Mouse (Mus musculus) midbrain, embryonic 12.5 days (tissue): ENCODE measurements around the gene Mfsd4b4. TPM values are rescaled to one million over a fixed set of nuclear protein-coding genes. Genes with fewer than 3 reads are reported as not detected.

Experiments
- ATAC-seq: fragments of 200-750 bp; cut with Nextera tagmentation; 2 replicates; pipeline ENCODE4 v1.8.0; 2017; ENCODE audit warnings: low read depth, moderate TSS enrichment, moderate library complexity; ENCODE audit not compliant: low FRiP score
- H3K27ac ChIP-seq: fragments of 300-500 bp; sonication (generic); replicated peaks from 2 replicates; pipeline ENCODE4 v1.5.1; 2016; ENCODE audit warnings: mild to moderate bottlenecking
- H3K27me3 ChIP-seq: fragments of 300-500 bp; sonication (generic); 2 replicates; pipeline ENCODE4 v1.6.1; 2016; ENCODE audit warnings: mild to moderate bottlenecking
- H3K36me3 ChIP-seq: fragments of 300-500 bp; sonication (generic); 2 replicates; pipeline ENCODE4 v1.6.1; 2016
- H3K4me1 ChIP-seq: fragments of 300-500 bp; sonication (generic); 2 replicates; pipeline ENCODE4 v1.6.1; 2016
- H3K4me2 ChIP-seq: fragments of 300-500 bp; sonication (generic); replicated peaks from 2 replicates; pipeline ENCODE4 v1.6.1; 2016; ENCODE audit warnings: mild to moderate bottlenecking, moderate library complexity
- H3K4me3 ChIP-seq: fragments of 300-500 bp; sonication (generic); 2 replicates; pipeline ENCODE4 v1.5.1; 2016; ENCODE audit warnings: mild to moderate bottlenecking
- H3K9ac ChIP-seq: fragments of 300-500 bp; sonication (generic); replicated peaks from 2 replicates; pipeline ENCODE4 v1.6.1; 2016; ENCODE audit warnings: mild to moderate bottlenecking, moderate library complexity
- H3K9me3 ChIP-seq: fragments of 300-500 bp; sonication (generic); 2 replicates; pipeline ENCODE4 v1.6.1; 2016; ENCODE audit warnings: mild to moderate bottlenecking
- WGBS: fragments of 180-500 bp; shearing (Covaris S2); methylation state at CpG from one replicate; pipeline ENCODE4 v1.1.7; 2016; 5-methylcytosine and 5-hydroxymethylcytosine counted together
- polyA plus RNA-seq: library from polyadenylated mRNA; unstranded; fragments of >200 nt; fragmentation: Nextera tagmentation; extraction: Ambion mirVana; gene quantifications from 2 replicates; pipeline ENCODE4 v1.2.1, GENCODE M21; 2016

Mfsd4b4 gene
- polyA plus RNA-seq, 1 experiment from 2014 or later = 4.5 TPM

GRCm38 (mm10) chr10:39888621-39889020 lies 10.4 kb downstream of the Mfsd4b4 start:
- 78% methylated on average over 3 of the region's 3 CpGs for WGBS
- Histone ChIP-seq H3K27me3 (no peaks in the 10 kb centered on the region), H3K36me3 (0 out of 2 replicates have a peak, but pooled peaks cover 4% of the 10 kb centered on the region)

DNA sequence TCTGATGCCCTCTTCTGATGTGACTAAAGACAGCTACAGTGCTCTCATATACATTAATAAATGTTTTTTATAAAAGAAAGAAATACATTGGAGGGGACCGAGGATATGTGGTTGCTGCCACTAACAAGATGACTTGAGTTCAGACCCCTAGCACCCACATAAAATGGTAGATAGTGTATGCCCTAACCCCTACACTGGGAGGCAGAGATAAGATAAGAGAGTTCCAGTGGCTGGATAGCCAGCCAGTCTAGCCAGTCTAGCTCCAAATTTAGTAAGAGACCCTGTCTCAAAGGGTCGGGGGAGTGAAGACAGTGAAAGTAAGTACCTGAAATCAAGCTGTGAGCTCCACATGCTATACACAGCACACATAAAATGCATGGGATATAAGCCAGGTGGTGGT lies 33.5 kb downstream of the Mfsd4b4 start:
- Histone ChIP-seq H3K27me3 (no peaks in the 10 kb centered on the region), H3K4me1 (no peaks in the 10 kb centered on the region), H3K9me3 (no peaks in the 10 kb centered on the region), H3K4me2 (no peak overlapping the region), H3K36me3 (peaks cover 61% of the 10 kb centered on the region), H3K9ac (no peak overlapping the region), H3K27ac (no peak overlapping the region), H3K4me3 (no peak overlapping the region)
- 92% methylated on average over 2 of the region's 2 CpGs for WGBS
- no peak for ATAC-seq

More at GRCm38 (mm10) chr10:39888621-39889020, 10.4 kb downstream of the Mfsd4b4 start:
- Histone ChIP-seq H3K4me2 (no peak overlapping the region), H3K4me1 (no peaks in the 10 kb centered on the region), H3K27ac (no peak overlapping the region), H3K9ac (no peak overlapping the region), H3K9me3 (no peaks in the 10 kb centered on the region), H3K4me3 (no peak overlapping the region)
- no peak for ATAC-seq

DNA sequence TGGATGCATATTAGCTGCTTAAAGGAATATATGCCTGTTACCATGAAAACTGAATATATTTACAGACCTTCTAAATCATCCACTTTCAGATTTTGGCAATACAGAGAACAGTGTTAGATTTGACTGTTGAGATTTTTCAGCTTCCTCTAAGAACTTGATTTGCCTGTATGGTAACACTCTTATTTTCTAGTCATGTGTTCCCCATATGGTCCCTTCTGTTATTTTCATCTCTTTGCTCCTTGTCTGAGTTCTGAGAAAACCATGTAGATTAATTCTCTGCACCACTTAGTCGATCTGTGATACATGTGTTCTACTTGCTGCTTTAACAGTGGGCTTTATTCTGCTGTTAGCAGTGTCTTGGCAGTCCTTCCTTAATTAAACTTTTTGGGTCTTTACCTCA lies 56.4 kb downstream of the Mfsd4b4 start:
- Histone ChIP-seq H3K4me1 (no peaks in the 10 kb centered on the region), H3K4me3 (no peak overlapping the region), H3K9ac (no peak overlapping the region), H3K9me3 (no peaks in the 10 kb centered on the region), H3K36me3 (peaks cover 41% of the 10 kb centered on the region), H3K4me2 (no peak overlapping the region), H3K27ac (no peak overlapping the region), H3K27me3 (no peaks in the 10 kb centered on the region)
- no peak for ATAC-seq
- WGBS = 84% methylated on average over 1 of the region's 1 CpGs

Other genes starting within 250 kb of the Mfsd4b4 start
- gene Rev3l, start 167.1 kb downstream of the Mfsd4b4 start, polyA plus RNA-seq = 20.7 and 20.8 TPM in 2 replicates
- not detected in 2 replicates for gene Mfsd4b2, start 27.7 kb upstream of the Mfsd4b4 start, polyA plus RNA-seq
- gene Mfsd4b3, start 60.9 kb upstream of the Mfsd4b4 start, polyA plus RNA-seq = 0.11 TPM in 1 of 2 replicates, not detected in the other
- gene Mfsd4b5, start 87.4 kb upstream of the Mfsd4b4 start, polyA plus RNA-seq = 0.09 TPM in 1 of 2 replicates, not detected in the other
- not detected in 2 replicates for gene Mfsd4b1, start 126.0 kb upstream of the Mfsd4b4 start, polyA plus RNA-seq
- 4.3 and 5.8 TPM in 2 replicates for gene Slc16a10, start 243.0 kb upstream of the Mfsd4b4 start, polyA plus RNA-seq